Mouse (Mus musculus) forebrain, embryonic 11.5 days (tissue): ENCODE measurements at regions not wholly inside any gene's neighbourhood (a gene's known extent, or its start where the extent isn't known, plus 50 kb on each side); places are given as distances from the start of the nearest gene placed in this dataset.

Experiments used
- ATAC-seq: fragments of 200-750 bp; cut with Nextera tagmentation; replicated peaks from 2 replicates; pipeline ENCODE4 v1.8.0; 2017; ENCODE audit warnings: moderate TSS enrichment; ENCODE audit not compliant: low FRiP score
- DNase-seq: peaks from one replicate; pipeline ENCODE4 v3.0.0-alpha.2; 2017; ENCODE audit warnings: low spot score
- H3K27ac ChIP-seq: fragments of 300-500 bp; sonication (generic); 2 replicates; pipeline ENCODE4 v1.5.1; 2014; ENCODE audit warnings: low read depth, low read length
- H3K27me3 ChIP-seq: fragments of 300-500 bp; sonication (generic); 2 replicates; pipeline ENCODE4 v1.6.1; 2014; ENCODE audit warnings: mild to moderate bottlenecking, low read length, mixed read lengths; ENCODE audit not compliant: control insufficient read depth, insufficient read depth
- H3K36me3 ChIP-seq: fragments of 300-500 bp; sonication (generic); 2 replicates; pipeline ENCODE4 v1.6.1; 2014; ENCODE audit warnings: mild to moderate bottlenecking, low read length, moderate library complexity, mixed read lengths; ENCODE audit not compliant: control insufficient read depth, insufficient read depth
- H3K4me1 ChIP-seq: fragments of 300-500 bp; sonication (generic); replicated peaks from 2 replicates; pipeline ENCODE4 v1.6.1; 2014; ENCODE audit warnings: low read length, mixed read lengths; ENCODE audit not compliant: control insufficient read depth, insufficient read depth
- H3K4me2 ChIP-seq: fragments of 300-500 bp; sonication (generic); 2 replicates; pipeline ENCODE4 v1.6.1; 2014; ENCODE audit warnings: low read depth, mild to moderate bottlenecking, low read length, moderate library complexity, mixed read lengths; ENCODE audit not compliant: severe bottlenecking
- H3K4me3 ChIP-seq: fragments of 300-500 bp; sonication (generic); 2 replicates; pipeline ENCODE4 v1.5.1; 2014; ENCODE audit warnings: low read depth, low read length
- H3K9ac ChIP-seq: fragments of 300-500 bp; sonication (generic); 2 replicates; pipeline ENCODE4 v1.6.1; 2014; ENCODE audit warnings: low read length
- H3K9me3 ChIP-seq: fragments of 300-500 bp; sonication (generic); 2 replicates; pipeline ENCODE4 v1.6.1; 2016; ENCODE audit warnings: low read length, mixed read lengths; ENCODE audit not compliant: control insufficient read depth
- WGBS: fragments of 180-500 bp; shearing (Covaris S2); extraction: QIAGEN DNeasy Blood & Tissue Kit; methylation state at CpG from one replicate; pipeline ENCODE4 v1.1.7; 2014; 5-methylcytosine and 5-hydroxymethylcytosine counted together

GRCm38 (mm10) chr1:81746013-81746412, 486.9 kb upstream of the Gm9747 start:
- ATAC-seq (no peak), DNase-seq (no peak)
- Histone ChIP-seq H3K27me3 (no peaks in the 10 kb centered on the region), H3K9me3 (no peaks in the 10 kb centered on the region), H3K4me3 (no peak overlapping the region), H3K4me2 (no peak overlapping the region), H3K4me1 (peaks cover 3% of the 10 kb centered on the region; the same call in 1 of the 2 replicates), H3K36me3 (no peaks in the 10 kb centered on the region), H3K27ac (no peak overlapping the region), H3K9ac (no peak overlapping the region)
- WGBS: 85% methylated on average over 3 of the region's 3 CpGs

GRCm38 (mm10) chr1:81747025-81747424, 485.9 kb upstream of the Gm9747 start:
- no peak overlapping the region for H3K27ac ChIP-seq
- ATAC-seq: no peak
- no peak overlapping the region for H3K4me3 ChIP-seq
- H3K36me3 ChIP-seq: no peaks in the 10 kb centered on the region
- H3K4me2 ChIP-seq: no peak overlapping the region
- H3K4me1 ChIP-seq: peaks cover 3% of the 10 kb centered on the region; the same call in 1 of the 2 replicates
- no peaks in the 10 kb centered on the region for H3K9me3 ChIP-seq
- H3K9ac ChIP-seq: no peak overlapping the region
- 93% methylated on average over 3 of the region's 3 CpGs for WGBS
- no peak for DNase-seq
- H3K27me3 ChIP-seq: no peaks in the 10 kb centered on the region

- Histone ChIP-seq H3K9ac (no peak overlapping the region), H3K4me3 (no peak overlapping the region), H3K4me1 (no peaks in the 10 kb centered on the region), H3K4me2 (no peak overlapping the region), H3K27ac (no peak overlapping the region), H3K9me3 (no peaks in the 10 kb centered on the region), H3K36me3 (no peaks in the 10 kb centered on the region), H3K27me3 (no peaks in the 10 kb centered on the region)
- 85% methylated on average over 2 of the region's 2 CpGs for WGBS
- DNase-seq (no peak), ATAC-seq (no peak)
These were observed 478.8 kb upstream of the Gm9747 start for GRCm38 (mm10) chr1:81754067-81754466.

- 85% methylated on average over 3 of the region's 3 CpGs for WGBS
- H3K4me3 ChIP-seq: no peak overlapping the region
These were observed 477.6 kb upstream of the Gm9747 start for GRCm38 (mm10) chr1:81755281-81755680.

GRCm38 (mm10) chr1:81755694-81756093, 477.2 kb upstream of the Gm9747 start:
- Histone ChIP-seq H3K4me2 (no peak overlapping the region), H3K9me3 (no peaks in the 10 kb centered on the region), H3K36me3 (no peaks in the 10 kb centered on the region), H3K27me3 (no peaks in the 10 kb centered on the region), H3K4me1 (no peaks in the 10 kb centered on the region), H3K27ac (no peak overlapping the region), H3K4me3 (no peak overlapping the region), H3K9ac (no peak overlapping the region)
- no peak for DNase-seq
- ATAC-seq: no peak
- 83% methylated on average over 2 of the region's 2 CpGs for WGBS

More at GRCm38 (mm10) chr1:81755281-81755680, 477.6 kb upstream of the Gm9747 start:
- Histone ChIP-seq H3K9ac (no peak overlapping the region), H3K4me1 (no peaks in the 10 kb centered on the region), H3K36me3 (no peaks in the 10 kb centered on the region), H3K4me2 (no peak overlapping the region), H3K27ac (no peak overlapping the region), H3K27me3 (no peaks in the 10 kb centered on the region), H3K9me3 (no peaks in the 10 kb centered on the region)
- ATAC-seq: no peak
- DNase-seq: no peak

- no peaks in the 10 kb centered on the region for H3K36me3 ChIP-seq
These were observed 473.0 kb upstream of the Gm9747 start for GRCm38 (mm10) chr1:81759919-81760318.

GRCm38 (mm10) chr1:81771704-81772103, 461.2 kb upstream of the Gm9747 start:
- ATAC-seq: no peak
- H3K36me3 ChIP-seq: no peaks in the 10 kb centered on the region
- no peaks in the 10 kb centered on the region for H3K9me3 ChIP-seq
- H3K9ac ChIP-seq: no peak overlapping the region
- no peak overlapping the region for H3K27ac ChIP-seq
- H3K4me3 ChIP-seq: no peak overlapping the region
- 91% methylated on average over 3 of the region's 3 CpGs for WGBS
- H3K4me1 ChIP-seq: no peaks in the 10 kb centered on the region
- no peaks in the 10 kb centered on the region for H3K27me3 ChIP-seq
- no peak for DNase-seq
- no peak overlapping the region for H3K4me2 ChIP-seq

More at GRCm38 (mm10) chr1:81759919-81760318, 473.0 kb upstream of the Gm9747 start:
- H3K9me3 ChIP-seq: no peaks in the 10 kb centered on the region
- no peak overlapping the region for H3K9ac ChIP-seq
- H3K4me2 ChIP-seq: no peak overlapping the region
- H3K4me1 ChIP-seq: no peaks in the 10 kb centered on the region
- ATAC-seq (no peak), DNase-seq (no peak)
- no peak overlapping the region for H3K4me3 ChIP-seq
- WGBS: 87% methylated on average over 2 of the region's 2 CpGs
- no peaks in the 10 kb centered on the region for H3K27me3 ChIP-seq
- no peak overlapping the region for H3K27ac ChIP-seq

GRCm38 (mm10) chr1:81780583-81780982, 452.3 kb upstream of the Gm9747 start:
- H3K4me1 ChIP-seq: no peaks in the 10 kb centered on the region
- no peak for ATAC-seq
- H3K9me3 ChIP-seq: no peaks in the 10 kb centered on the region
- no peak overlapping the region for H3K4me3 ChIP-seq
- H3K27me3 ChIP-seq: no peaks in the 10 kb centered on the region
- H3K4me2 ChIP-seq: no peak overlapping the region
- no peak for DNase-seq
- H3K9ac ChIP-seq: no peak overlapping the region
- no peaks in the 10 kb centered on the region for H3K36me3 ChIP-seq
- no peak overlapping the region for H3K27ac ChIP-seq

- H3K36me3 ChIP-seq: no peaks in the 10 kb centered on the region
- H3K27ac ChIP-seq: no peak overlapping the region
- no peak overlapping the region for H3K9ac ChIP-seq
- H3K4me3 ChIP-seq: no peak overlapping the region
- no peak for ATAC-seq
- H3K9me3 ChIP-seq: no peaks in the 10 kb centered on the region
- WGBS: 60% methylated on average over 1 of the region's 1 CpGs
- no peak for DNase-seq
- H3K27me3 ChIP-seq: no peaks in the 10 kb centered on the region
- H3K4me2 ChIP-seq: no peak overlapping the region
- no peaks in the 10 kb centered on the region for H3K4me1 ChIP-seq
These were observed 448.6 kb upstream of the Gm9747 start for GRCm38 (mm10) chr1:81784305-81784704.
